Mouse (Mus musculus): ENCODE data around the gene Taar7a. TPM values are rescaled to one million over a fixed set of nuclear protein-coding genes. Genes with fewer than 3 reads are reported as not detected.

The Taar7a gene
- polyA plus RNA-seq, 1 experiment from 2014 or later = not detected

Other genes starting within 250 kb of the Taar7a start
- gene Rps12, start 206.2 kb downstream of the Taar7a start, polyA plus RNA-seq (2016; fragmentation: Nextera tagmentation; extraction: Ambion mirVana) = 112 and 145 TPM in 2 replicates
- gene Slc18b1, start 196.5 kb downstream of the Taar7a start, polyA plus RNA-seq (2016; fragmentation: Nextera tagmentation; extraction: Ambion mirVana) = 10.4 and 12.2 TPM in 2 replicates
- gene Vnn3, start 142.0 kb downstream of the Taar7a start, polyA plus RNA-seq (2016; fragmentation: Nextera tagmentation; extraction: Ambion mirVana) = not detected in 2 replicates
- 2.2 and 3.5 TPM in 2 replicates for gene Vnn1, start 98.8 kb downstream of the Taar7a start, polyA plus RNA-seq (2016; fragmentation: Nextera tagmentation; extraction: Ambion mirVana)
- gene Taar1, start 73.1 kb downstream of the Taar7a start, polyA plus RNA-seq (2016; fragmentation: Nextera tagmentation; extraction: Ambion mirVana) = not detected in 2 replicates
- gene Taar2, start 54.9 kb downstream of the Taar7a start, polyA plus RNA-seq (2016; fragmentation: Nextera tagmentation; extraction: Ambion mirVana) = not detected in 2 replicates
- not detected in 2 replicates for gene Taar3, start 43.9 kb downstream of the Taar7a start, polyA plus RNA-seq (2016; fragmentation: Nextera tagmentation; extraction: Ambion mirVana)
- not detected in 2 replicates for gene Taar4, start 33.0 kb downstream of the Taar7a start, polyA plus RNA-seq (2016; fragmentation: Nextera tagmentation; extraction: Ambion mirVana)
- not detected in 2 replicates for gene Taar5, start 22.8 kb downstream of the Taar7a start, polyA plus RNA-seq (2016; fragmentation: Nextera tagmentation; extraction: Ambion mirVana)
- gene Taar6, start 7.8 kb downstream of the Taar7a start, polyA plus RNA-seq (2016; fragmentation: Nextera tagmentation; extraction: Ambion mirVana) = not detected in 2 replicates
- gene Taar7b, start 6.5 kb upstream of the Taar7a start, polyA plus RNA-seq (2016; fragmentation: Nextera tagmentation; extraction: Ambion mirVana) = not detected in 2 replicates
- gene Taar7d, start 33.7 kb upstream of the Taar7a start, polyA plus RNA-seq (2016; fragmentation: Nextera tagmentation; extraction: Ambion mirVana) = not detected in 2 replicates
- gene Taar7e, start 44.1 kb upstream of the Taar7a start, polyA plus RNA-seq (2016; fragmentation: Nextera tagmentation; extraction: Ambion mirVana) = not detected in 2 replicates
- gene Taar7f, start 56.0 kb upstream of the Taar7a start, polyA plus RNA-seq (2016; fragmentation: Nextera tagmentation; extraction: Ambion mirVana) = not detected in 2 replicates
- not detected in 2 replicates for gene Taar8a, start 83.0 kb upstream of the Taar7a start, polyA plus RNA-seq (2016; fragmentation: Nextera tagmentation; extraction: Ambion mirVana)
- gene Taar8b, start 98.8 kb upstream of the Taar7a start, polyA plus RNA-seq (2016; fragmentation: Nextera tagmentation; extraction: Ambion mirVana) = not detected in 2 replicates
- not detected in 2 replicates for gene Taar8c, start 108.4 kb upstream of the Taar7a start, polyA plus RNA-seq (2016; fragmentation: Nextera tagmentation; extraction: Ambion mirVana)
- 0.11 TPM in 1 of 2 replicates, not detected in the other for gene Taar9, start 116.1 kb upstream of the Taar7a start, polyA plus RNA-seq (2016; fragmentation: Nextera tagmentation; extraction: Ambion mirVana)
- gene Stx7, start 155.8 kb upstream of the Taar7a start, polyA plus RNA-seq (2016; fragmentation: Nextera tagmentation; extraction: Ambion mirVana) = 52.7 and 72.1 TPM in 2 replicates
- gene Moxd1, start 230.0 kb upstream of the Taar7a start, polyA plus RNA-seq (2016; fragmentation: Nextera tagmentation; extraction: Ambion mirVana) = 3.7 and 5.5 TPM in 2 replicates

Measured in midbrain, embryonic 10.5 days (tissue).